Mouse (Mus musculus): ENCODE measurements at regions not wholly inside any gene's neighbourhood (a gene's known extent, or its start where the extent isn't known, plus 50 kb on each side); places are given as distances from the start of the nearest gene placed in this dataset.

GRCm38 (mm10) chr11:35021990-35022625 lies 98.9 kb upstream of the Slit3 start:
- Histone ChIP-seq H3K9me3 (ENCODE audit: control insufficient read depth, low read length) (0 out of 2 replicates have a peak, but pooled peaks cover 3% of the 10 kb centered on the region), H3K4me3 (ENCODE audit: low read length) (no peak overlapping the region), H3K36me3 (ENCODE audit: control insufficient read depth, insufficient read depth, low read length) (no peaks in the 10 kb centered on the region), H3K9ac (ENCODE audit: low read depth, low read length) (no peak overlapping the region), H3K27me3 (ENCODE audit: control insufficient read depth, insufficient read depth, low read length) (no peaks in the 10 kb centered on the region), H3K4me1 (ENCODE audit: control insufficient read depth, insufficient read depth, low read length) (no peaks in the 10 kb centered on the region; the same call in 1 of the 2 replicates), H3K4me2 (replicated peaks; ENCODE audit: low read depth, low read length) (no peak overlapping the region), H3K27ac (ENCODE audit: low read depth, low read length) (no peak overlapping the region)
- WGBS = 60% methylated on average over 3 of the region's 3 CpGs
- ATAC-seq (ENCODE audit: low FRiP score, low TSS enrichment) = no peak

DNA sequence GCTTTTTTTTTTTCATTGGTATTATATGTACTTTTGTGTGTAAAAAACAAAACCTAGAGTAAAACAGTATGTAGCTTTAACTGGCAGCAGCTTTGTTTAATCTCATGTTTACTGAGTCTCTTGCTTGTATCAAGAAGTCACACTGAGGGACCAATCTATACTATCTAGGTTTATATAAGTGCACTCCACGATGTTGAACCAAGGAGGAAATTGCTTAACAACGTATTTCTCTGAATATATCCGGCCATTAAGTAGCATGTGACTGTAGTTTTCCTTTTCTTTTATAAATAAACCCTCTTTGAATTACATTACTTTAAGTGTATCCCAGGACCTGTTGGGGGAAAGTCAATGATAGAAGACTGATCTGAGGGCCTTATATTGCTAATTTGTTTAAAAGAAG lies 104.0 kb upstream of the Slit3 start:
- Histone ChIP-seq H3K36me3 (ENCODE audit: control insufficient read depth, insufficient read depth, low read length) (no peaks in the 10 kb centered on the region), H3K4me3 (ENCODE audit: low read length) (no peak overlapping the region), H3K27me3 (ENCODE audit: control insufficient read depth, insufficient read depth, low read length) (no peaks in the 10 kb centered on the region), H3K4me1 (ENCODE audit: control insufficient read depth, insufficient read depth, low read length) (no peaks in the 10 kb centered on the region), H3K27ac (ENCODE audit: low read depth, low read length) (no peak overlapping the region), H3K9ac (ENCODE audit: low read depth, low read length) (no peak overlapping the region), H3K4me2 (replicated peaks; ENCODE audit: low read depth, low read length) (no peak overlapping the region), H3K9me3 (ENCODE audit: control insufficient read depth, low read length) (0 out of 2 replicates have a peak, but pooled peaks cover 3% of the 10 kb centered on the region)
- WGBS = 65% methylated on average over 3 of the region's 3 CpGs
- ATAC-seq (ENCODE audit: low FRiP score, low TSS enrichment) = no peak

DNA sequence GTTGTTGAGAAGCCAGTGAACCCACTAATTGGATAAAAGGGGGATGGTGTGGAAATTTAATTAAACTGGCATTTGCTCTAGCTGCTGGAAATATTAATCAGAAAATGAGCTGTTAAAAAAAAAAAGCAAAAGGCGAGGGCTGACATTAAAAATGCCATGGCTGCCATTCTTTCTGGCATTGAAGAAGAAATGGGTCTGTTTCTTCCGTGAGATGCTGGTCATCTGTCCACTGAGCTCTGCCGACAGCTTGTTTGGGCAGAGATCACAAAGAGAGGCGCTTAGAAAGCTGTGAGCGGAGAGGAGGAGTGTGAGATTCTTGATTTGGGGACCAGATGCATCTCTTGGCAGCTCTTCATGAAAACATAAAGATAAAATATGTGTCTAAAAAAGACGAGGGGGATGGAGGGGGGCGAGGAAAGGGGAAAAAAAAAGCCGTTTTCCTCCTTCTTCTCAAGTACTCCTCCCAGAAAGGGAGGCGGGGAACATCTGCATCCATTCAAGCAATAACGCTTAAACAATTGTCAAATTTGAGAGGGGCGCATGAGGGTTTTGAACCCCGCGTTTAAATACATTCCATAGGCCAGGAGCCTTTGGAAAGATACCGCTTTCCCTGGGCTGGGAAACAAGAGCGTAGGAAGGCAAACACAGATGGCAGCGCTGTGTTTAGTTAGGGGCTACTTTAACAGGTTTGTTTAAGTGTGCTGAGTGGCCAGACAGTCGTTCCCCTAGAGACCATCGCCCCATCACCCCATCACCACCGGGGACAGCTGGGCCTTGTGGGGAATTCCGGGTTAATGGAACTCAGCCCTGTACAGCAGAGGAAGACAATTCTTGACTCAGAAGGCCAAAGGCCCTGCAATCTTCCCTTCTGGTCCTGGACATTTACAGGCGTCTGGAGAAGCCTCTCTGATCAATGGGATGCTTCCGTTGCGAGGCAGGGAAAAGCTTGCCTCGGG lies 109.2 kb upstream of the Slit3 start:
- Histone ChIP-seq H3K4me1 (ENCODE audit: control insufficient read depth, insufficient read depth, low read length) (no peaks in the 10 kb centered on the region), H3K36me3 (ENCODE audit: control insufficient read depth, insufficient read depth, low read length) (no peaks in the 10 kb centered on the region), H3K27me3 (ENCODE audit: control insufficient read depth, insufficient read depth, low read length) (no peaks in the 10 kb centered on the region), H3K27ac (ENCODE audit: low read depth, low read length) (no peak overlapping the region), H3K9me3 (ENCODE audit: control insufficient read depth, low read length) (no peaks in the 10 kb centered on the region), H3K4me2 (replicated peaks; ENCODE audit: low read depth, low read length) (no peak overlapping the region), H3K9ac (ENCODE audit: low read depth, low read length) (no peak overlapping the region), H3K4me3 (ENCODE audit: low read length) (no peak overlapping the region)
- 53% methylated on average over 24 of the region's 24 CpGs for WGBS
- ATAC-seq (ENCODE audit: low FRiP score, low TSS enrichment) = no peak; the same call in 1 of the 2 replicates

- peak overlapping the region; percentile 32 for H3K4me2 ChIP-seq (replicated peaks; ENCODE audit: low read depth, low read length)
- no peaks in the 10 kb centered on the region for H3K9me3 ChIP-seq (ENCODE audit: control insufficient read depth, low read length)
- no peak overlapping the region for H3K9ac ChIP-seq (ENCODE audit: low read depth, low read length)
- H3K27me3 ChIP-seq (ENCODE audit: control insufficient read depth, insufficient read depth, low read length) = no peaks in the 10 kb centered on the region
- no peak overlapping the region for H3K27ac ChIP-seq (ENCODE audit: low read depth, low read length)
- 15% methylated on average over 20 of the region's 20 CpGs for WGBS
- H3K4me1 ChIP-seq (ENCODE audit: control insufficient read depth, insufficient read depth, low read length) = no peaks in the 10 kb centered on the region
- peak overlapping the region; percentile 6; the same call in 1 of the 2 replicates for H3K4me3 ChIP-seq (ENCODE audit: low read length)
- ATAC-seq (ENCODE audit: low FRiP score, low TSS enrichment) = no peak
- H3K36me3 ChIP-seq (ENCODE audit: control insufficient read depth, insufficient read depth, low read length) = no peaks in the 10 kb centered on the region
Measured at GRCm38 (mm10) chr11:35006773-35007567, 114.1 kb upstream of the Slit3 start.

DNA sequence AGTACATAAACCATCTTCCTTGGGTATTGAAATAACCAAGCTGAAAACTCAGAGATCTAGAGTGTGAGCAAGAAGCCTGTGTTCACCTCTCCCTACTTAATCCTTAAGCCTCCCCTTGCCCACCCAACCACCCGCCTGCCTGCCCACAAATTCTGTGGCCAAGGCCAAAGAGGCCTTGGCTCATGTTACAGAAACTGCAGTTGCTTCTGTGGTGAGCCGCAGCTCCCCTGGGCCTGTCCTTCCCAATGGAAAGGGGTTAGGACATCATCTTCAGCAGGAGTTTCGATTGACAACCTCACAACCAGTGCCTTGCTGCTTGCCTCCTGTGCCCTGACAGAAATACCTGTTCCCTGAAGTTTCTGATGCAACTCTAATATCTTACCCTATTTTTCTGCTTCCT lies 115.9 kb upstream of the Slit3 start:
- no peak overlapping the region for H3K9ac ChIP-seq (ENCODE audit: low read depth, low read length)
- H3K27me3 ChIP-seq (ENCODE audit: control insufficient read depth, insufficient read depth, low read length) = no peaks in the 10 kb centered on the region
- H3K36me3 ChIP-seq (ENCODE audit: control insufficient read depth, insufficient read depth, low read length) = no peaks in the 10 kb centered on the region
- H3K4me1 ChIP-seq (ENCODE audit: control insufficient read depth, insufficient read depth, low read length) = no peaks in the 10 kb centered on the region
- no peak overlapping the region for H3K4me3 ChIP-seq (ENCODE audit: low read length)
- H3K4me2 ChIP-seq (replicated peaks; ENCODE audit: low read depth, low read length) = no peak overlapping the region
- ATAC-seq (ENCODE audit: low FRiP score, low TSS enrichment) = no peak
- WGBS = 74% methylated on average over 3 of the region's 3 CpGs
- no peak overlapping the region for H3K27ac ChIP-seq (ENCODE audit: low read depth, low read length)
- H3K9me3 ChIP-seq (ENCODE audit: control insufficient read depth, low read length) = no peaks in the 10 kb centered on the region

DNA sequence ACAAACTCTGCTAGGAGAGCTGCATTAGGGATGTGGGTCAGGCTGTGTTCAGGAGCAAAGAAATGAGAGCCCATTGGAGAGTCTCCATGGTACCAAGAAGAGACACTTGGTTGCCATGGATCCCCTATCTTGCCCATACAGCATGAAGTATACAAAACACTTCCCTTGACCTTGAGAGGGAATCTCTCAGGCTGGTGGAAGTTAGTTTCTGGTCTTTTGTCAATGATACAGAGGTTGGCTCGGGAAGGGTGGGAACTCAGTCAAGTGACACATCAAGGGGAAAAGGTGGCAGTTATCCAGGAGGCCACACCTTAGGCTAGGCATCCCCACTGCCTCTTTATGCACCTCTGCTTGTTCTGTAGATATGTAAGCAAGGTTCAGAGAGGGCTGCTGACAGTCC lies 116.6 kb upstream of the Slit3 start:
- Histone ChIP-seq H3K4me2 (replicated peaks; ENCODE audit: low read depth, low read length) (no peak overlapping the region), H3K27me3 (ENCODE audit: control insufficient read depth, insufficient read depth, low read length) (no peaks in the 10 kb centered on the region), H3K27ac (ENCODE audit: low read depth, low read length) (no peak overlapping the region), H3K9me3 (ENCODE audit: control insufficient read depth, low read length) (no peaks in the 10 kb centered on the region), H3K36me3 (ENCODE audit: control insufficient read depth, insufficient read depth, low read length) (no peaks in the 10 kb centered on the region), H3K4me1 (ENCODE audit: control insufficient read depth, insufficient read depth, low read length) (no peaks in the 10 kb centered on the region), H3K9ac (ENCODE audit: low read depth, low read length) (no peak overlapping the region), H3K4me3 (ENCODE audit: low read length) (no peak overlapping the region)
- 64% methylated on average over 1 of the region's 1 CpGs for WGBS
- ATAC-seq (ENCODE audit: low FRiP score, low TSS enrichment) = no peak

DNA sequence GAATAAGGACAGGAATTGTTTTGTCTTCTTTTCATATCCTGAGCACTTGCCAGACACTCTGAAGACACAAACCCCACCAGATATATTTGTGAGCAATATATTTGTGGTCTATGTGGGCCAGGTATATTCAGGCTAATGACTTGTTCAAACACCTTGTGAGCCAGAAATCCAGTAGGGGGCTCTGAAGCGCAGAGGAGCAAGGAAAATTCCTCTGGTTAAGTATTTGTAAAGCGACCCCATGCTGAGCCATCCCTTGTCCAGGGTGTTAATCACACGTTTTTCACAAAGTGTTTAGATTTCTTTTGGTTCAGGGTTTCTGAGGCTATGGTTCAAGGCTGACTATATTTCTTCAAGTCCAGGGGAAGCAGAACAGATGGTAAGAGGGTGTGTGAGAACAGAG lies 117.1 kb upstream of the Slit3 start:
- Histone ChIP-seq H3K4me1 (ENCODE audit: control insufficient read depth, insufficient read depth, low read length) (no peaks in the 10 kb centered on the region), H3K4me2 (replicated peaks; ENCODE audit: low read depth, low read length) (no peak overlapping the region), H3K36me3 (ENCODE audit: control insufficient read depth, insufficient read depth, low read length) (no peaks in the 10 kb centered on the region), H3K4me3 (ENCODE audit: low read length) (no peak overlapping the region), H3K9ac (ENCODE audit: low read depth, low read length) (no peak overlapping the region), H3K9me3 (ENCODE audit: control insufficient read depth, low read length) (no peaks in the 10 kb centered on the region), H3K27ac (ENCODE audit: low read depth, low read length) (no peak overlapping the region), H3K27me3 (ENCODE audit: control insufficient read depth, insufficient read depth, low read length) (no peaks in the 10 kb centered on the region)
- WGBS = 18% methylated on average over 3 of the region's 3 CpGs
- no peak for ATAC-seq (ENCODE audit: low FRiP score, low TSS enrichment)

DNA sequence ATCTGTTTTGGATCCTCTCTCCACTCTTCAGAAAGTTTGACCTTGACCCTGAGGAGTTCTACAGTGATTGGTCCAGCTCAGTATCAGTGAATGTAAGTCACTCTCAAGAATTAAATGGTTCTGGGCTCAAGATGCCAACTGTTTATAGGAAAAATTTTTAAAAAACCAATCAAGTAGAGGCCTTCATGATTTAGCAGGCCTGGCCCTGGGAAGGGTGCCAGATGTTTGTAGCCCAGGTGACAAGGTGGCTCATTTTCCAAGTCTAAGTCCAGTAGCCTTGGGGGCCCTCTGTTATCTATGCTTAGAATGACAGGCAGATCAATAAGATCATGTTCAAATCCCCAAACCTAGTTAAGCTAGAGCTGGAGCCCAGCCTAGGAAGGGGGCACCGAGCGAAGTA lies 123.1 kb upstream of the Slit3 start:
- no peaks in the 10 kb centered on the region for H3K4me1 ChIP-seq (ENCODE audit: control insufficient read depth, insufficient read depth, low read length)
- no peak for ATAC-seq (ENCODE audit: low FRiP score, low TSS enrichment)
- WGBS = 93% methylated on average over 2 of the region's 2 CpGs
- no peak overlapping the region for H3K4me3 ChIP-seq (ENCODE audit: low read length)
- no peak overlapping the region for H3K27ac ChIP-seq (ENCODE audit: low read depth, low read length)
- H3K4me2 ChIP-seq (replicated peaks; ENCODE audit: low read depth, low read length) = no peak overlapping the region
- H3K9me3 ChIP-seq (ENCODE audit: control insufficient read depth, low read length) = no peaks in the 10 kb centered on the region
- no peaks in the 10 kb centered on the region for H3K36me3 ChIP-seq (ENCODE audit: control insufficient read depth, insufficient read depth, low read length)
- no peaks in the 10 kb centered on the region for H3K27me3 ChIP-seq (ENCODE audit: control insufficient read depth, insufficient read depth, low read length)
- no peak overlapping the region for H3K9ac ChIP-seq (ENCODE audit: low read depth, low read length)
